Mouse (Mus musculus): ENCODE measurements around the gene Gucy2d.

Gene Gucy2d

DNA sequence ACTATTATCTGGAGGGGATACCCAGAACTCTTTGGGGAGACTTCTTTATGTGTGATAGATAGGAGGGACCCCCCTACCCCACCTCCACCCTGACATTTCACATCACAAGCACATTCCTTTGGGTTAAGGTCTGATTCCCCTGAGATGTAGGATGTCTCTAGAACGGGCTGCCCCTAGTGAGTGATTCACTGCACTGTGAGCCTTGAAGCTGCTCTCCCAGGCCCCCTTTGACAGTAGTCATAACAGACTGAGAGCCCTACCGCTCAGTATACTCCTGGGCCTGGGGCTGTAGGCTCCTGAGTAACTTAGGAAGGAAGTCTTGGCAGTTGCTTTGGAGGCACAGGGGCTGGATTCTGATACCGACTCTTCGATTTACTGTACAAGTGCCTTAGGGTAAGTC is 50.1 kb downstream of the Gucy2d start:
- DNase-seq (ENCODE audit: low read depth) = peak; percentile 71

DNA sequence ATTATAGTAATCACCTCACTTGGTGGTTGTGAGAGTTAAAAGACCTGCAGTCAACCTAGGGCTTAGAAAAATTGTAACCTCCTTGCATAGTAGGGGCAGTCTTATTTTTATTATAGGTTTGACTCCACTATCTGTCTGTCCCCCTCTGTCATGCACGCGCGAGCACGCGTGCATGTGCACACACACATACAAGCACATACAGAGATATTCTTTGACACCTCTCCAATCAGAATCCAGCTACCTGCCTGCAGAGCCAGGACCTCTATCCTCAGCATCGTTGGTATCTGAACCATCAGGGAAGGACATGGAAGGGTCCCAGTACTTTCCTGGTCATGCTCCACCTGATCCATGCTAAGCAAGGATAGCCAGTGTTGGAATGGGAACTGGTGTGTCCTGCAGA is 50.7 kb downstream of the Gucy2d start:
- peak; percentile 59 for DNase-seq (ENCODE audit: low read depth)

DNA sequence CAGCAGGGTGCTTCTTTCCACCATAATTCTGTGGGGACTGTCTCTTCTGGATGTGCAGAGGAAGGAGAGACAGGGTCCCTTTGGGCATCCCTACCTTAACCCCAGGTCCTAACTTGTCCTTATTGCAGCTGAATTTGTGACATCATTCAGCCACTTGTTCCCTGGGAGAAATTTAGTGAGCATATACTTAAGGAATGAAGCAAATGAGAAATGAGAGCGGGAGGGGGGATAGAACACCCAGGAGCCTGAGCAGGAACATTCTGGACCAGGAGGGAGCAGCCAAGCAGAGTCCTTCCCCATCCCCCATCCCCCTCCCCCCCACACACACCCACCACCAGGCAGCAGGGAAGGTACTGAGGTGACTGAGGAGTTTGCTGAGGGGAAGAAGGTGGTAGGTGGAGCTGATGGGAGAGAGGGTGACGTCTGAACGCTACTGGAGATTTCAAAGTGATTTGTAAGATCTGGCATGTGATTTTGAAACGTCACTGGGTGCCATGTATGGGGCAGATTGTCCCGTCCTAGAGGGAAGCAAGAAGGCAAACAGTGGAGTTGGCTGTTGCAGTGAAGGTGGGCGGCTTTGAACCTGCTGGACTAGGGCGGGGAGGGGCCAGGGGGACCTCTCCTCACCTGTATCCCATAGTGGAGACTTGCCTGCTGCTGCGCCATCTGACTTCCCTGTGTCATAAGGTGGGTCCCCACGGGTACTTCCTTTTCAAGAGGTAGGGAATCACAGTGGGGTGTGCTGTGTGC is 51.4 kb downstream of the Gucy2d start:
- DNase-seq (ENCODE audit: low read depth) = peak; percentile 91

DNA sequence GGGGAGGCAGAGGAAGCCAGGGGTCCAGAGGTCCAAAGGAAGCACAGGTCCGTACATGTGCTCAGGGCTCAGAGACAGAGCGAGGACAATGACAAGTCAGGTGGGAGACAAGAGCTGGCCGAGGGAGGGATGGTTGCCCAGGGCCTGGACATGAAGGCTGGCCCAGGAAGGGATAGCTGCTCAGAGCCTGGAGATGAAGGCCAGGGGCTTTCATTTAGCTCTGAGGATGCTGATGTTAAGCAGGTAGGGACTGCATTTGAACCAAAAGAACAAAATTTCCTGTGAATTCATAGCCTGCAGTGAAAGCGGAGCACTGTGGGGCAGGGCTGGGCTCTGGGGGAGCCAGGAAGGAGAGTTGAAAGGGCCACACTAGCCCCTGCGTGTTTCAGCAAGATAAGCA is 52.1 kb downstream of the Gucy2d start:
- DNase-seq (ENCODE audit: low read depth) = no peak

DNA sequence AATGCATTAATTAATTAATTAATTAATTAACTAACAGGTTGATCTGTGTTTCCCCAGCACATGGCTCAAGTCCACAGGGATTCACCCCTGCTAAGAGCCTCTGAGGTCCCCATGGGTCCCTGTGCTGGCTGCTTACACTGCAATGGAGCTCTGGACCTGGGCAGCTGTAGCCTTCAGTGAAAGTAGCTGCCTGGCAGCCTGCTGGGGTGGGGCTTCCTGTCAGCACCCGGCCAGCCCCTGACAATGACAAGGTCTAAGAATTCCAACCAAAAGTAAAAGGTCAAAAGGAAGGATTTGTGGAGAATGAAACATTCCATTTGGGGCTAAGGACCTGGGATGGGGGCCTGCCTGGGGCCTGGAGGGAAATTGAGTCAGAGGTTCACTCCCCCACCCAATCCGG is 53.1 kb downstream of the Gucy2d start:
- DNase-seq (ENCODE audit: low read depth) = no peak

DNA sequence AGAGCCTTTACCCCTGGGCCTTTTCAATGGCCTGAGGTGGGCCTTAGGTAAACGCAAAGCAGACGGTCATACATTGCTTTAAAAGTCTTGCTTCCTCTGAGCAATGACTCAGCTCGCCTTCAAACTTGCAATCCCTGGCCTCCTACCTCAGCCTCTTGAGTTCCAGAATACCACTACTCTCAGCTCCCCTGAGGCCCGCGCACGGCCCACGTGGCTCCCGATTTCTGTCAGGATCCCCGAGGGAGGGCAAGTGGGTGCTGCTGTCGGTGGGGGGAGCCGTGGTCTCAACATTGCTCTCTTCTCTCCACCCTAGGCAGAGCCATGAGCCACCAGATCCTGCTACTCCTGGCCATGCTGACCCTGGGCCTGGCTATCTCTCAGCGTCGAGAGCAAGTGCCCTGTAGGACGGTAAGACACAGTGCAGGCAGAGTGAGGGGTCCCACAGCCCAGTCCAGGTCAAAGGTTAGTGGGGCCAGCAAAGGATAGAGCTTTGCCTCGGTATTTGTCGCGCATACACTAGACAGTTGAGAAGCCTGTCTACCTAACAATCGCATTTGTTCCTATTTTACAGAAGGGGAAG is 53.8 kb downstream of the Gucy2d start:
- DNase-seq (ENCODE audit: low read depth) = no peak

DNA sequence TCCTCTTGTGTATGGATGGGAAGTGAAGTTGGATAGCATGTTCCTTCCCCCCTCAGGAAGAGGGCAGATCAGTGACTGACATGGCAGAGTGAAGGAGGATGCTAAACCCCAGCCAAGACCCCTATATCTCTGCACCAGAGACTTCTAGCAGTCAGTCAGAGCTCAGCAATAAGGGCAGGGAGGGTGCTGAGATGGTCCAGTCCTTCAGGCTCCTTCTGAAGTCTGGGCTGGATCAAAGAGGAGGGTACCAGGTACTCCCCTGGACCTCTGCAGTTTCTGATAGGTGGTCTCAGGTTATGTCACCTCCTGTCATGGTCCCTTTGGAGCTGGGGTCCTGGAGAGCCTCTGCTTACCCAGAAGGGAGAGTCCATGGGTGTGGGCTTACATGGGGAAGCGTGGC is 55.4 kb downstream of the Gucy2d start:
- no peak for DNase-seq (ENCODE audit: low read depth)

DNA sequence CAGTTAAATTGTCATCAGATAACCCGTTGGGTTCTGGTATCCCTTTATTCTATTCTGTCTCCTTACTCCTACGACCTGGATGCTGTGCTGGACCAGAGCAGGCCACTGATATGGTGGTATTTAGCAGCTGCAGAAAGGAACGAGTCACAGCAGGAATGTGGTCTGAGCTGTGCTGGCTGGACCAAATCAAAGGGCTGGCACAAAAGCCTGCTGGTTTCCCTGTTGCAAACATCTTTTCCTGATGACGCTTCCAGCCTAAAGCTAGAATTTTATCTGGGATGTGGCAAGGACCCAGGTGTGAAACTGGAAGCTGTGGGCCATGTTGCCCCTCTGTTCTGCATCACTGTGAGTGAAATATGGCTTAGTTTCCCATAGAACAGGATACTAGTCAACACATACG is 57.2 kb downstream of the Gucy2d start:
- no peak for DNase-seq (ENCODE audit: low read depth)

DNA sequence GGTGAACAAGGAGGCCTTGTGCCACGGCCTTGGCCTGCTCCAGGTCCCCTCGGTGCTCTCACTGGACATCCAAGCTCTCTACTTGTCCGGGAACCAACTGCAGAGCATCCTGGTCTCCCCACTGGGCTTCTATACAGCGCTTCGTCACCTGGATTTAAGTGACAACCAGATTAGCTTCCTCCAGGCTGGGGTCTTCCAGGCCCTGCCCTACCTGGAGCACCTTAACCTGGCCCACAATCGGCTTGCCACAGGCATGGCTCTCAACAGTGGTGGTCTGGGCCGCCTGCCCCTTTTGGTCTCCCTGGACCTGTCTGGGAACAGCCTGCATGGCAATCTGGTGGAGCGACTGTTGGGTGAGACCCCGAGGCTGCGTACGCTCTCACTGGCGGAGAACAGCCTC is 57.9 kb downstream of the Gucy2d start:
- no peak for DNase-seq (ENCODE audit: low read depth)

DNA sequence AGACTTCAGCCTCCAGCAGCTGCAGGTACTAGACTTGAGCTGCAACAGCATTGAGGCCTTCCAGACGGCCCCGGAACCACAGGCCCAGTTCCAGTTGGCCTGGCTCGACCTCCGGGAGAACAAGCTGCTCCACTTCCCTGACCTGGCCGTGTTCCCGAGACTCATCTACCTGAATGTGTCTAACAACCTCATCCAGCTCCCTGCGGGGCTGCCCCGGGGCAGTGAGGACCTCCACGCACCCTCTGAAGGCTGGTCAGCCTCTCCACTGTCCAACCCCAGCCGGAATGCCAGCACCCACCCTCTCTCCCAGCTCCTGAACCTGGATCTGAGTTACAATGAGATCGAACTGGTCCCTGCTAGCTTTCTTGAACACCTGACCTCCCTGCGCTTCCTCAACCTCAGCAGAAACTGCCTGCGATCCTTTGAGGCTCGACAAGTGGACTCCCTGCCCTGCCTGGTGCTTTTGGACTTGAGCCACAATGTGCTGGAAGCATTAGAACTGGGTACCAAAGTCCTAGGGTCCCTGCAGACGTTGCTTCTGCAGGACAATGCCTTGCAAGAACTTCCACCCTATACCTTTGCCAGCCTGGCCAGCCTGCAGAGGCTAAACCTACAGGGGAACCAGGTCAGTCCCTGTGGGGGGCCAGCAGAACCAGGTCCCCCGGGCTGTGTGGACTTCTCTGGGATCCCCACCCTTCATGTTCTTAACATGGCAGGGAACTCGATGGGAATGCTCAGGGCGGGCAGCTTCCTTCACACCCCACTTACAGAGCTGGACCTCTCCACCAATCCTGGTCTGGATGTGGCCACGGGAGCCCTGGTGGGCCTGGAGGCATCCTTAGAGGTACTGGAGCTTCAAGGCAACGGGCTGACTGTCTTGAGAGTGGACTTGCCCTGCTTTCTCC is 58.7 kb downstream of the Gucy2d start:
- DNase-seq (ENCODE audit: low read depth) = no peak

DNA sequence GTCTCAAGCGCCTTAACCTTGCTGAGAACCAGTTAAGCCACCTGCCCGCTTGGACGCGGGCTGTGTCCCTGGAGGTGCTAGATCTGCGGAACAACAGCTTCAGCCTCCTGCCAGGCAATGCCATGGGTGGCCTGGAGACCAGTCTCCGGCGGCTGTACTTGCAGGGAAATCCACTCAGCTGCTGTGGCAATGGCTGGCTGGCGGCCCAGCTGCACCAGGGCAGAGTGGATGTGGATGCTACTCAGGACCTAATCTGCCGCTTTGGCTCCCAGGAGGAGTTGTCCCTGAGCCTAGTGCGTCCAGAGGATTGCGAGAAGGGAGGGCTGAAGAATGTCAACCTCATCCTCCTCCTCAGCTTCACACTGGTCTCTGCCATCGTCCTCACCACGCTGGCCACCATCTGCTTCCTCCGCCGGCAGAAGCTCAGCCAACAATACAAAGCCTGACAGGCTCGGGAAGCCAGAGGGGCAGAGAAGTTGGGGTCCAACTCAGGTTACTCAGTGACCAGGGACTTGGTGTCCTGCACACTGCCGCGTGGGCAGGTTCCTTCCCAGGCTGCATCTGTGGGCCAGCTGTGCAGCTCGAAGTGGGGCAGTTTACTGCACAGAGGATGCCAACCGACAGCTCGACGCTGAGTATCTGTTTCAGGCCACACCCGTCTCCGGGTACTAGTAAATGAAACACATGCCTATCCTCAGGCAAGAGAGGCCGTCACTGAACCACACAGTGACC is 59.5 kb downstream of the Gucy2d start:
- DNase-seq (ENCODE audit: low read depth) = no peak

DNA sequence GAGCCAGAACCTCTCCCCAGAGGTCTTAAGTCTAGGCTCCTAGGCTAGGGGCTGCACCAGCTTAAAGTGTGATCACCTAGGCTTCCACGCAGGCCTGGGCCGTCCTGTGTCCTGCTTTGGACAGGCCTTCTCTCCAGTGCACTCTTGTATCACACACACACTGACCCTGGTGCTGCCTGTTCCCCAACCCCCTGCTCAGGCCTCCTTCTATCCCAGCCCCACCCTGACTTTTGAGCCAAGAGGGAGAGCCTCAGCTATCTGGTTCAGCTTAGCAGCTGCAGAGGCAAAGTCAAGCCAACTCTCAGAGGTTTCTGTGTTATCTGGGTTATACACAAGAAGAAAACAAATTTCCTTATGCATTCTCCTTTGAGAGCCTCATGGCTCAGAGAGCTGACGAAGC is 60.3 kb downstream of the Gucy2d start:
- DNase-seq (ENCODE audit: low read depth) = no peak

DNA sequence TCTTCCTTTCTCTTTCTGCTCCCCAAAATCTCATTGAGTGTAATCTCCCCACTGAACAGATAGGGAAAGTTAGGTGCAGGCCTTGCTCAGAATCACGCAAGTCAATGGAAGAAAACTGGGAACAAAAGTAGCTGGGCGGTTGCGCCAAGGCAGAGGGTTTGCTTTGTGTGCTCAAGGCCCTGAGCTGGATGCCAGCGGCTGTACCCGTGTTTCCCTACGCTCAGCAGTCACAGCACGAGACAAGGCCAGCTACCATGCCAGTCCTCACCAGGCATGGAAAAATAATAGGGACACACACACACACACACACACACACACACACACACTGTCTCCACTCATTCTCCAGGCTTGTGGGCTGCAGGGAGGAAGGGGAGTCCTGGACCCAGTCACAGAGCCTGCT is 60.9 kb downstream of the Gucy2d start:
- peak; percentile 19 for DNase-seq (ENCODE audit: low read depth)

DNA sequence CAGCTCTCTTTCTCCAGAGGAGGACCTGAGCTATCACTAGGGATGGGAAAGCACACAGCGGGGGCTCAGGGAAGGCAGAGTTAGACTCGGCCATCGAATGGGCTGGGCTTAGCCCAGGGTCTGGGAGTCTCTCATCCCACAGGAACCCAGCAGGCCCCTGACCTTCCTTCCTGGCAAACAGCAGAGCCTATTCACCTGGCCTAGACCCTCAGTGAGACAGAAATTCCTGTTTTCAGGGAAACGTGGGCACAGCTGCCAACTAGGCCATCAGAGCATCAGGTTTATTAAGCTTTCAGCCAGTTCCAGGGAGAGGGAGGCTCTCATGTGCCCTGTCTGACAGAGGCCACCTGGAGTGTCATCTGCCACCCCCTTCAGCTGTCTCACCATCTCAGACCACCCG is 62.7 kb downstream of the Gucy2d start:
- no peak for DNase-seq (ENCODE audit: low read depth)

DNA sequence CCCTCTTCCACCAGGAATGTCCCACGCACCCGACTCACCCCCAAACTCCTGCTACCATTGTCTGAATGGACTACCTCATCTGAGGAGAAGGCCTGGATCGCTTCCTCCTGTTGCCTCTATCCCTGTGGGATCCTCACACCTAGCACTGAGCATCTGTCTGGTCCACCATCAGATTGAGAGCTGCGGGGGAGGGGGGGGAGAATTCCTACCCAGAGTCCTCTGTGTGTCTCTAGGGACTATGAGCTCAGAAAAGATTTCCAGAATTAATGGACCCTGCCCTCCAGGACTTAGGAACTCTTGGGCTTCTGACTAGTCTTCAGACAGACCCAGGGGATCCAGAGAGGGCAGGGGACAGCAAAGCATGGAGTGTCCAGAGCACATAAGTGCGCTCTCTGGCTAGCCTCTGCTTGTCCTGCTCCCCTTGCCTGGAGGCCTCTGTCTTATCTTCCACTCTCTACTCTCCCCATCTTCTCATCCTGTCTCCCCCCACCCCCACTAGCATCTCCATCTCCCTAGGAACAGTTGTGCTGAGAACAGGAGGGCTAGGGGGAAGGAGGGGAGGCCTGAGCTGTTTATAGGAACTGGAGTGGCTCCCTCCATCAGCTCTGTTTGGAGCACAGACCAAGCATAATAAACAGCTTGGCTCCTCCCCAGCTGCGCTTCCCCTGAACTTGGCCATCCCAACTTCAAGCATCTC is 63.9 kb downstream of the Gucy2d start:
- no peak for DNase-seq (ENCODE audit: low read depth)

DNA sequence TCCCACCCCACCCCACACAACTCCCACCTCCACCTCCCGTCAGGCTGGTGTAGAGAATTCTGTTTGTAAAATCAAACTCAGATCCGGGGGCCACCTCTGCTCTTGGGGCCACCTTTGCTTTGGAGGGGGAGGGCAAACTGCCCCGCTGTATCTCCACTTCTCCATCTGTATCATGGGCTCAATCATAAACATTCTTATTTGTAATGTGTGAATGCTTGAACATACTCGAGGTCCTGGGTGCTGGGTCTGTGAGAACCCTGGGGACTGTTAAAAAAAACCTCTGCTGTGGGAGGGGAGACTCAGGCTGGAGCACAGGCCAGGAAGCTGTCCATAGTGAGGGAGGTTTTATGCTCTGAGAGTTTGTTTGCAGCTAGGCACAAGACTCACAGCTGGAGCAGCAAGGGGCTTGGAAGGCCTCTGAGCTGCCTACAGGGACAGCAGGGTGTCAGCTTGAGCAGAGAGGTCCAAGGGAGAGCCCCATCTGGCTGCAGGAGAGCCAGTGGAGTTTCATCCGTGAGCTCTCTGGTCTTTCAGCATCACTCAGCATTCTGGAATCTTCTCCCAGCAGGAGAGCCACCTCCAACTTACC is 64.6 kb downstream of the Gucy2d start:
- no peak for DNase-seq (ENCODE audit: low read depth)

DNA sequence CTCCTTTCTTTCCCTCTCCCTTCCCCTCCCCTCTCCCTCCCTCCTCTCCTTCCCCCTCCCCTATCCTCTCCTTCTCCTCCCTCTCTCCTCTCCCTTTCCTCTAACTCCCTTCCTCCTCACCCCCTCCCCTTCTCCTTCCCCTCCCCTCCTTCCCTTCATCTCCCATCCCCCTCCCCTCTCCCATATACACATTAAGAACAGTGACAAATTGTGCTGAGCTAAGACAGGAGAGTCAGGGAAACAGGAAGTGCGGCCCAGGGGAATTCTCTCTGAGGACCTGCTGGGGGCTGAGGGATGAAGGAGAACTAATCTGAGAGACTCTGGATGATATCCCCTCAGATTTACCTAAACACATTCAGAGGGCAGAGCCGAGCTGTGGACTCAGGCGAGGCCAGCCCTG is 65.4 kb downstream of the Gucy2d start:
- DNase-seq (ENCODE audit: low read depth) = no peak

DNA sequence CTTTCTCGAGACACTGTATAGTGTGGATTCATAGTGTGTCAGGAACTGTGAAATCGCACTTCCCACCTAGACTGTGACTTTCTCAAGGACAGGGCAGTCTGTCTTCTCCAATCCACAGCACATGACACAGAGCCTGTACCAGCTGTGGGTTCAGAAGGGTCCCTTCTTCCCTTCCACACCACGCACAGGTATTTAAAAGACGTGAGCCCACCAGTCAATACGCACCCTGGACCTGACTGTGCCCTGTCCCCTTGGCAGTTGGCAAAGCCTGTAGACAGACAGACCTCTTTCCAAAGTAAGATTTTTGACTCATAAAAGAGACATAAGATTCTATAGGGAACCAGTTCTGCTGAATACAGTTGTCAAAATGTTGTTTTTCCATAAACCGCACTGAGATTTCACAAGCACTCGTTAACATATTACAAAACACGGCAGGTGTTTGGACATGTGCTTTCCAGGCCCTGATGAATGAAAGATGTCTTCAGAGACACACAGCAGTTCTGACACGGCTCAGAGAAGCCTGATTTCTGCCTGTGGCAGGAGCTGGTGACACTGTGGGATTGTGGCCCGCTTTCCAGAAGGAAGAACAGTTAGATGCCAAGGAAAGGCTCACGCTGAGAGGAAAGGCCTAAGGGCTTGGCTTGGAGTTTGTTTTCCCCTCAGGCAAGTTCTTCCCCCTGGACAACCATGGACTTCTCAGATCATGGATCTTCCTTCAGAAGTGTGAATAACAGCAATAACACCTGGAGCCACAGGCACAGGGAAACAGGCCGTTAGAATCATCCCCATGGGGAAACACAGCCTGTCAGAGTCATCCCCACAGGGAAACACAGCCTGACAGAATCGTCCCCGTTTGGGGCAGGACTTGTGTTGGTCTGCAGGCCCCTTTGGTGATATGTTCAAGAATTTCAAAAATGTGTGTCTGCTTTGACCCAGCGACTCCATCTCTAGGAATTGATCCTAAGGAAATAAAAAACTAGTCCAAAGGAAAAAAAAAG is 71.0 kb downstream of the Gucy2d start:
- no peak for DNase-seq (ENCODE audit: low read depth)

DNA sequence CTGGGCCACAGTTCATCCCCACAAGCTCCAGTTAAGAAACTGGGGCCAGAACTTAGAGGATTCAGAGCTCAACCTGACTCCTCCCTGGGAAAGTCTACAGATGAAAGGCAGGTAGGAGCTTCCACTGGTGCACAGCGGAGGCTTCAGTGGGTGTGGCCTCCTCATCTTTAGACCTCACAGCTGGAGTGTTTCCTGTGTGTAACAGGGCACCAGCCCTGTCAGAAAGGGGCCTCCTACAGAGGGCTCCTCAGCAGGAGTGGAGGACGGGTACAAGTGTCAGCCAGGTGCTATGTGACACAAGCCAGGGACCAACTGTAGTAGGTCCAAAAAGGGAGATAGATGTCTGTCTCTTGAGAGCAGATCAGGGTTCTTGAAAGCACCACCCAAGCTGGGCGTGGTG is 73.0 kb downstream of the Gucy2d start:
- peak; percentile 74 for DNase-seq (ENCODE audit: low read depth)

DNA sequence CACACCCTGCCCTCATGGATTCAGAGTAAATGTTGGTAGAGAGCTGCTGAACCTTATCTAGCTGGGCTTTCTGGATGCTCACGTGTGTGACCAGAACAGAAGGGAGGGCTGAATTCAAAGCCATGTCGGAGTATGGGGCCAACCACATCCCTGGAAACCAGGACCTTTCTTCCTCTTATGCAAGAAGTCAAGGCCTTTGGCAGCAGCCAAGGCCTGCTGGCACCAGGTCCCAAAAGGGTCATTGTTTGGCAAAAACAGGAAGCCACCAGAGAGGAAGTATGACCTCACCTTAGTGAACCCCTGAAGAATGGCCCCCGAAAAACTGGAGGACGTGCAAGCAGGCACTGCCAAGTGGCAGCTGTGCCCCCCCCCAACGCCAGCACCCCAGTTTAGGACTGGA is 82.4 kb downstream of the Gucy2d start:
- no peak for DNase-seq (ENCODE audit: low read depth)
